Mouse (Mus musculus) ES-Bruce4 (cell line): Measurements from ENCODE around the gene Olfr1216. TPM values are rescaled to one million over a fixed set of nuclear protein-coding genes. Genes with fewer than 3 reads are reported as not detected.
"Not testable (repeated sequence)": the region's sequence is repeated elsewhere in the genome, so short reads cannot be mapped to it uniquely, and the experiment has no call there.

Experiments
- H3K27ac ChIP-seq: 2 replicates; pipeline ENCODE4 v1.5.1; 2012; ENCODE audit warnings: low read length, inconsistent platforms; ENCODE audit not compliant: insufficient read depth
- H3K27me3 ChIP-seq: 2 replicates; pipeline ENCODE4 v1.6.1; 2012; ENCODE audit warnings: mild to moderate bottlenecking, low read length, inconsistent platforms; ENCODE audit not compliant: control insufficient read depth, poor library complexity, insufficient read depth, severe bottlenecking
- H3K36me3 ChIP-seq: 2 replicates; pipeline ENCODE4 v1.6.1; 2012; ENCODE audit warnings: inconsistent platforms, mild to moderate bottlenecking, low read length, moderate library complexity; ENCODE audit not compliant: control insufficient read depth, poor library complexity, insufficient read depth, severe bottlenecking
- H3K4me1 ChIP-seq: one replicate; pipeline ENCODE4 v1.8.1; 2011; ENCODE audit warnings: low read length; ENCODE audit not compliant: control insufficient read depth, insufficient read depth
- H3K4me3 ChIP-seq: 2 replicates; pipeline ENCODE4 v1.5.1; 2011; ENCODE audit warnings: low read depth, mild to moderate bottlenecking, low read length
- H3K9ac ChIP-seq: 2 replicates; pipeline ENCODE4 v1.6.1; 2012; ENCODE audit warnings: low read depth, mild to moderate bottlenecking, inconsistent platforms; ENCODE audit not compliant: poor library complexity, severe bottlenecking
- H3K9me3 ChIP-seq: replicated peaks from 2 replicates; pipeline ENCODE4 v1.6.1; 2012; ENCODE audit warnings: mild to moderate bottlenecking, low read length, inconsistent platforms; ENCODE audit not compliant: control insufficient read depth, poor library complexity, insufficient read depth, severe bottlenecking
- CTCF ChIP-seq: IDR thresholded peaks from one replicate; pipeline ENCODE4 v1.8.1; 2011; ENCODE audit warnings: low read depth, low read length
- EP300 ChIP-seq: IDR thresholded peaks from 2 replicates; pipeline ENCODE4 v1.6.1; 2011; ENCODE audit warnings: low read depth, low read length; ENCODE audit not compliant: insufficient read depth
- POLR2A ChIP-seq: IDR thresholded peaks from one replicate; pipeline ENCODE4 v1.8.1; 2011; ENCODE audit warnings: low read length; ENCODE audit not compliant: insufficient read depth
- polyA plus RNA-seq: library from polyadenylated mRNA; stranded (reverse); fragments of >200 nt; gene quantifications from 2 replicates; pipeline ENCODE4 v1.2.4, GENCODE M21; 2011; ENCODE audit warnings: low read depth; ENCODE audit not compliant: missing spikeins, insufficient read depth, insufficient read length

Gene Olfr1216
- polyA plus RNA-seq = not detected in 2 replicates

- H3K27ac ChIP-seq = no peak within 1 kb of the TSS
- no peak within 1 kb of the TSS for H3K4me3 ChIP-seq
- H3K9ac ChIP-seq = no peak within 1 kb of the TSS
- no peaks in the 10 kb centered on the region for H3K27me3 ChIP-seq
- no peaks in the 10 kb centered on the region for H3K36me3 ChIP-seq
- no peaks in the 10 kb centered on the region for H3K9me3 ChIP-seq
- H3K4me1 ChIP-seq = no peaks in the 10 kb centered on the region
- TF ChIP-seq POLR2A = no peak
- no peak for TF ChIP-seq CTCF
- TF ChIP-seq EP300 = no peak
These were observed at the start of gene Olfr1216 for GRCm38 (mm10) chr2:89018240-89018639. Gene Olfr1216 (minus strand): TSS chr2:89018340.

GRCm38 (mm10) chr2:89061087-89061486 is 42.9 kb upstream of the Olfr1216 start, which contains the start of gene Olfr1218:
Gene Olfr1218 (minus strand): TSS chr2:89061187.
- Histone ChIP-seq H3K4me3 (no peak within 1 kb of the TSS), H3K4me1 (no peaks in the 10 kb centered on the region), H3K27ac (no peak within 1 kb of the TSS), H3K9ac (no peak within 1 kb of the TSS), H3K27me3 (no peaks in the 10 kb centered on the region), H3K9me3 (no peaks in the 10 kb centered on the region), H3K36me3 (no peaks in the 10 kb centered on the region)
- TF ChIP-seq CTCF (no peak), EP300 (no peak), POLR2A (no peak)

- Histone ChIP-seq H3K27ac (no peak within 1 kb of the TSS), H3K4me3 (no peak within 1 kb of the TSS), H3K9ac (no peak within 1 kb of the TSS), H3K4me1 (no peaks in the 10 kb centered on the region), H3K27me3 (no peaks in the 10 kb centered on the region), H3K9me3 (no peaks in the 10 kb centered on the region), H3K36me3 (no peaks in the 10 kb centered on the region)
- TF ChIP-seq EP300 (no peak), POLR2A (no peak), CTCF (no peak)
These were observed 13.8 kb upstream of the Olfr1216 start, which contains the start of gene Olfr1217 for GRCm38 (mm10) chr2:89031965-89032364. Gene Olfr1217 (minus strand): TSS chr2:89032065.

GRCm38 (mm10) chr2:89021436-89021835 is 3.3 kb upstream of the Olfr1216 start:
- not testable (repeated sequence) for H3K27ac ChIP-seq, H3K4me3 ChIP-seq, H3K4me1 ChIP-seq, H3K36me3 ChIP-seq, H3K9me3 ChIP-seq, H3K9ac ChIP-seq, H3K27me3 ChIP-seq

- no peaks in the 10 kb centered on the region for H3K9me3 ChIP-seq
- no peak within 1 kb of the TSS for H3K4me3 ChIP-seq
- no peaks in the 10 kb centered on the region for H3K4me1 ChIP-seq
- TF ChIP-seq EP300 (no peak), CTCF (no peak), POLR2A (no peak)
- no peaks in the 10 kb centered on the region for H3K27me3 ChIP-seq
- H3K27ac ChIP-seq = no peak within 1 kb of the TSS
- H3K36me3 ChIP-seq = no peaks in the 10 kb centered on the region
- no peak within 1 kb of the TSS for H3K9ac ChIP-seq
These were observed 11.3 kb downstream of the Olfr1216 start, which contains the start of gene Olfr1215 for GRCm38 (mm10) chr2:89006873-89007272. Gene Olfr1215 (minus strand): TSS chr2:89006973.

GRCm38 (mm10) chr2:88992553-88992952 is 25.6 kb downstream of the Olfr1216 start, which contains the start of gene Olfr1214:
Gene Olfr1214 (minus strand): TSS chr2:88992653.
- TF ChIP-seq EP300 = no peak
- TF ChIP-seq CTCF = no peak
- no peak for TF ChIP-seq POLR2A
- no peak within 1 kb of the TSS for H3K27ac ChIP-seq
- H3K9ac ChIP-seq = no peak within 1 kb of the TSS
- no peaks in the 10 kb centered on the region for H3K36me3 ChIP-seq
- H3K9me3 ChIP-seq = no peaks in the 10 kb centered on the region
- no peak within 1 kb of the TSS for H3K4me3 ChIP-seq
- no peaks in the 10 kb centered on the region for H3K4me1 ChIP-seq
- H3K27me3 ChIP-seq = no peaks in the 10 kb centered on the region
